Mouse (Mus musculus) hindbrain, embryonic 10.5 days (tissue): Measurements from ENCODE around the gene Hsdl2. TPM values are rescaled to one million over a fixed set of nuclear protein-coding genes. Genes with fewer than 3 reads are reported as not detected.

Experiments
- polyA plus RNA-seq: library from polyadenylated mRNA; unstranded; fragments of >200 nt; fragmentation: Nextera tagmentation; extraction: Ambion mirVana; gene quantifications from 2 replicates; pipeline ENCODE4 v1.2.1, GENCODE M21; 2016

Gene Hsdl2
- polyA plus RNA-seq, 1 experiment from 2014 or later, result 27.6 TPM

Other genes with a start within 250 kb of the Hsdl2 start
- gene Susd1, start 142.9 kb upstream of the Hsdl2 start, polyA plus RNA-seq, result 2.0 and 2.1 TPM in 2 replicates
- gene Ptbp3, start 32.2 kb upstream of the Hsdl2 start, polyA plus RNA-seq, result 23.2 and 31.9 TPM in 2 replicates
- gene E130308A19Rik, start 44.6 kb downstream of the Hsdl2 start, polyA plus RNA-seq, result 49.3 and 52.3 TPM in 2 replicates
- gene Inip, start 220.0 kb downstream of the Hsdl2 start, polyA plus RNA-seq, result 86.7 and 103 TPM in 2 replicates
- gene Snx30, start 224.3 kb downstream of the Hsdl2 start, polyA plus RNA-seq, result 14.4 and 14.6 TPM in 2 replicates